Mouse (Mus musculus) large intestine, adult 2 months (tissue): Measurements from ENCODE around the gene Map3k14. TPM values are rescaled to one million over a fixed set of nuclear protein-coding genes. Genes with fewer than 3 reads are reported as not detected.

Source experiments
- DNase-seq: peaks from one replicate; pipeline ENCODE4 v3.0.0-alpha.2; 2012; ENCODE audit warnings: low read depth, low spot score
- WGBS: fragments of 180-500 bp; shearing (Covaris S2); methylation state at CpG from one replicate; pipeline ENCODE4 v1.1.7; 2018; 5-methylcytosine and 5-hydroxymethylcytosine counted together
- polyA plus RNA-seq: library from polyadenylated mRNA; depleted of rRNA; stranded (reverse); fragments of >200 nt; gene quantifications from 2 replicates; pipeline ENCODE4 v1.2.3, GENCODE M21; 2012

The Map3k14 gene
- polyA plus RNA-seq, 1 experiment: 9.8 TPM

DNA sequence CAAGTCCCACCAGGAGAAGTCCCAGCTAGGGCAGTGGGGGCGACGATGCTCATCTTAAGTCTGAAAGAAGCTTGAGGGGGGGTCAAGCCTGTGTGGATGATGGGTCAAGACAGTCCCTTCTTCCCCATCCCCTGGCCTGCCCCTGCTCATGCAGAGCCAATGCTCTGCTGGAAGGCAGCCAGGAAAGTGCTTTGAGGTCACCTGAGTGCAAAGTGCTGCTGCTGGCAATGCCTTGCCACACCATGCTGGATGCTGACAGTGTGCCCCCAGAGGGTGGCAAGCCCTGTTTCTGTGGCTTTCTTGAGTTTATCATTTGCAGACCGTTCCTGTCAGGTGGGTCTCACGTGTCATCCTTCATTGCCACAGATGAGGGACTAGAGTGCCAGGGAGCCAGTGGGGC is 47.3 kb downstream of the Map3k14 start:
- no peak for DNase-seq
- WGBS: 65% methylated on average over 4 of the region's 4 CpGs

DNA sequence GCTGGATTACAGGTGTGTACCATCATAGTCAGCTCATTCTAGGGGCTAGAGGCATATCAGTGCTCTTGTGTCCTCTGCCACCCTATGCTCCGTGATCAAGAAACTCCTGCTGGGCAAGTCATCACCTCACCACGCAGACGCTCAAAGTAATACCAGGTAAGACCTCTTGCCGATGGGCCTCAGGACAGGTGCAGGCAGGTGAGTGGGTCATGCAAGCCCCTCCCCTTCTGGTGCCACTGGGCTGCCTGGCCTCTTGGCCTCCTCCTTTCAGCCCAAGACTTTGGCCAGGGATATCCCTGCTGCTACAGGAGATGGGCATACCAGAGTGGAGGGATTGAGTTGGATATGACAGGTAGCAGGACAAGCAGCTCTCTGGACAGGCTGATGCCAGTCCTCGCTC is 48.0 kb downstream of the Map3k14 start:
- DNase-seq: no peak
- whole genome bisulfite sequencing: 85% methylated on average over 5 of the region's 5 CpGs

DNA sequence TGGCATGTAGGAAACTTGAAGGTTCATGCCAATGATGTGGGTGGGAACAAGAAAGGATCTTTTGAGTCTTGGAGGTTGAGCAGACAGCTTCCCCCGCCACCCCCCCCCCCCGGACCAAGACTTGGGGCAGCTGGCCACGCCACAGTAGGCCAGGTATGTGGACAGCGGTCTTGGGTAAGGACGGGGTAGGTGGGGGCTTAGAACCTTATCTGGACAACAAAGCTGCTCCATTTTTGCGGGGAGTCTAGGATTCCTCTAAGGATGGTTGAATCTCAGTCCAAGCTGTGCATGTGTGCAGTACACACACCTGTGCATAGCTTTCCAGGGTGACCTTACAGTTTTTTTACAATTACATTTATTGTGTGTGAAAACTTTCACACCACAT is 48.8 kb downstream of the Map3k14 start:
- WGBS: 28% methylated on average over 6 of the region's 6 CpGs
- no peak for DNase-seq

DNA sequence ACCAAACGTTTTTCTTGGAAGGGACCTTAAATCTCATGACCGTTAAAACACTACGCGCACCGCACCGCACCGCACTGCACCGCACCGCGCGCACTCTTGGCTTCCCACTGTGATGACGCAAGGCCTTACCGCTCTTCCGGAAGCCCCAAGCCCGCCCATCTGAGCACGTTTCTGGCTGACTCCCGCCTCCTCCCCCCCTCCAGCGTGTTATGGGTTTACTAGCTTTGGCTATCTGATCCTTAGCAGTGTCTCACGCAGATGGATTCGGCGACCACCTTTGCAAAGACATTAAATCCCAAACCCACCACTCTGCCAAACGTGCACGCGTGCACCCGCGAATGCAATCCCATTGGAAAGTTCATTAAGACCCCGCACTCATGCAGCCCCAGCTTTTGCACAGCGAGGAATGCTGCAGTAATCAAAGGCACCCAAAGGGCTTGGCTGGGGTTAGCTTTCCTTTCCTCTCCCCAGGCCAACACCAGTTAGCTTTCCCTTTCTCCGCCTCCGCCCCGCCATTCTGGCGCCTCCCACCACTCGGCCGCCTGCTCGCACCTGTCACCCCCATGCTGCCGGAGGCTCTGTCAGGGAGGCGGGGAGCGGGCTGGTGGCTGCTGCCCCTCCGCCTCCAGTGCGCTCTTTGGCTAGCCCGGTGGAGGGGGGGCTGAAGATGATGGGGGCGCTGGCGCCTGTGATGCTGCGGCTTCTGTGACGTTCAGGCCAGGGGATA is 49.3 kb downstream of the Map3k14 start, which contains the start of gene Spata32:
Spata32 (minus strand) TSS at position 643 of the 727 bp plus-strand sequence.
- WGBS: under 1% methylated on average over 45 of the region's 45 CpGs
- no peak for DNase-seq

DNA sequence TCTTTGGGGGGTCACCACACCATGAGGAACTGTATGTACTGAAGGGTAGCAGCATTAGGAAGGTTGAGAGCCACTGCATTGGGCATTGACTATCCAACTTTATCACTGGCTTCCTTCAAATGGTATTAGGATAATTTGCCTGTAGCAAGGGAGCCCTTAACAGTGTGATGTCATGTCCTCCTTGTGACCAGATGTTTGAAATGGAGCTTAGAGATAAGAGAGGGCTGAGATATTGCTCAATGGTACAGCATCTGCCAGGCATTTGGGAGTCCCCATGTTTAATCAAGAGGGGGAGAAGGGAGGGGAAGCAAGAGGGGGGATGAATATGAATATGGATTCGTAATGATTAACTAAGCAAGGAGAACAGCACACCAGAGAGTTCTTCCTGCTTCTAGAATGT is 51.9 kb downstream of the Map3k14 start:
- 29% methylated on average over 1 of the region's 1 CpGs for WGBS
- no peak for DNase-seq

DNA sequence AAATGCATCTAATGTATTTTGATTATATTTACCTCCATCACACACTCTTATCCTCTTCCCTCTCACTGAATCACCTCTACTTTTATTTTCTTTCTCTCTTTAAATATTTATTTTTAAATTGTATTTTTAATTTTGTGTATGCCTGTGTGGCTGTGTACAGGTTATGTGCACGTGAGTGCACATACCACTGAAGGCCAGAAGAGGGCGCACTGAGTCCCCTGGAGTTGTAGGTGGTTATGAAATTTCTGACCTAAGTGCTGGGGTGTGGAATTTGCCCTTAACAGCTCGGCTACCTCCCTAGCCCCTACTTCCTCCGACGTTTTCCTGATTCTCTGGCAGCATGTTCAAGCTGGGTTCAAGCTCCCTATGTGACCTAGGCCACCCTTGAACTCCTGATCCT is 53.6 kb downstream of the Map3k14 start:
- 85% methylated on average over 5 of the region's 5 CpGs for WGBS

DNA sequence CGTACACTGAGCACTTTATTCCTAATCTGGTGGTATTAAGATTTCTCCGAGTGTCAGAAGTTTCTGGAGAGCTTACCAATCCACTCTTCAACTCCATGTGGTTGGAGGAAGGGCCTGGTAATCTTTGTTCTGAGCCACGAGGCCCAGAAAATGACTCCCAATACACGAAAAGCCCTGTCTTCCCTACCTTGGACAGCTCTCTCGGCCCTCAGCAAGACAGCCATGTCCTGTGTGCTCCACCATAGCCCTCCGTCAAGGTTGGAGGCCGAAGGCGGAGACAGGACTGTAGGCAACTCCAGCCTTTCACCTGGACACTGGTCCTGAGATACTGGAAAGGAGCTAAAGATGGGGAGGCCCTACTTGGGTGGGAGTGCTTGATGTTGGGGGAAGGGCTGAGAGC is 57.0 kb downstream of the Map3k14 start:
- 62% methylated on average over 8 of the region's 8 CpGs for WGBS
- no peak for DNase-seq

More for the DNA sequence above, 53.6 kb downstream of the Map3k14 start:
- DNase-seq: no peak

DNA sequence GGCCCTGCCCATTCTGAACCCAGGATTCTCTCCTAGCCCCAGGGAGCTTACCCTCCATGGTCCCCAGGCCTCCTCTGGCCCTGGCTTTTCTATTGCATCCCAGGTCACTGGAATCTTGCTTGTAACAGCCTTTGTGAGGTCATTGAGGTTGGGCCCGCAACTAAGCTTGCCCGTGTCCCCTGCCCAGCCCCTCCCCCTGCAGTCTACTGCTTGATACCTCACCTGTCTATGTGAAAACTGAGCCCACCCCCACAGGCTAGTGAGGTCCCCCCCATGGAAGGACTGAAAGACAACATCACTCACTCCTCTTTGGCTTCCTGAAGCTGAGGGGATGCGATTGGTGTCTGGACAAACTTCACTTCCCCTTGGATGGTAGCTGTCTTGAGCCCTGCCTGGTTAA is 58.8 kb downstream of the Map3k14 start, which contains the start of gene 1700023F06Rik:
1700023F06Rik (minus strand) TSS at position 101 of the 400 bp plus-strand sequence.
- 79% methylated on average over 3 of the region's 3 CpGs for WGBS
- no peak for DNase-seq

DNA sequence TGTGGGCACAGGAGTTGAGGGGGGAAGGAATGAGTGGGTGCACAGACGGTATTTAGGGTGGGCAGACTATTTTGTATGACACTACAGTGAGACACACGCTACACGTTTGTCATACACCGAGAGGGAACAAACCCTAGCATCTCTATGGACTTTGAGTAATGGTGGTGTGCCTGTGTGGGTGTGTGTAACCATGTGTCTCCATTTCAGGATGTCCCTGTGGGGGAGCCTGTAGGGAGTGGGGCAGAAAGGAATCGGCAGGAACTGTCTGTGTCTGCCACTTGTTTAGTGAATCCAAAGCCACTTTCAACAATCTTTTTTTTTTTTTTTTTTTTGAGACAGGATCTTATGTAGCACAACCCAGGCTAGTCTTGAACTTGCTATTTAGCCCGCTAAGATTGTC is 61.1 kb downstream of the Map3k14 start:
- 88% methylated on average over 6 of the region's 6 CpGs for WGBS
- DNase-seq: no peak

DNA sequence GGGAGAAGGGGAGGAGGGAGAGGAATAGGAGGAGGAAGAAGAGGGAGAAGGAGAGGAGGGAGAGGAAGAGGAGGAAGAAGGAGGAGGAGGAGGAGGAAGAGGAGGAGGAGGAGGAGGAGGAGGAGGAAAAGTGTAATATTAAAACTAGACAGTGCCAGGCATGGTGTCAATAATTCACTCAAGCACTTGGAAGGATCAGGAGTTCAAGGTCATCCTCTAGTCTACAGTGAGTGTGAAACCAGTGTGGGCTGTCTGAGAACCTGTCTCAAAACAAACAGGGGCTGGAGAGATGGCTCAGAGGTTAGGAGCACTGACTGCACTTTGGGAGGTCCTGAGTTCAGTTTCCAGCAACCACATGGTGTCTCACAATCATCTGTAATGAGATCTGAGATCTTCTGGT is 64.9 kb downstream of the Map3k14 start:
- no peak for DNase-seq

DNA sequence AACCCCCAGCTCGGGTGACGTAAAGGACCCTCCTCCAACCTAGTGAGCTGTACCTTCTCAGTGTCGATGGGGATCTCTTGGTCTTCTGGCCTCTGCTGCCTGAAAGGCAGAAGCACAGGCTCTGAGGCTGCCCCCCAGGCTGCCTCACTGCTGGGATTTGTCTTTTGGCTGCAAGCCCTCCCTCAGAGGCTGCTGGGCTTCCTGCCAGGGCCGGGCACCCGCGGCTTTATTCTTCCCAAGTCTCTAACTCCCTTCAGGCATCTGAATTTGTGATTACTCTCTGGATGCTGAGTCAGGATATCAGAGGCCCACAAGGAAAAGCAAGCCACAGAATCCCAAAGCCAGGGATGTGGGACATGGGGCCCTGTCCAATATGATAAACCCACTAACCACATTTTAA is 65.6 kb downstream of the Map3k14 start:
- WGBS: 37% methylated on average over 6 of the region's 6 CpGs
- no peak for DNase-seq

DNA sequence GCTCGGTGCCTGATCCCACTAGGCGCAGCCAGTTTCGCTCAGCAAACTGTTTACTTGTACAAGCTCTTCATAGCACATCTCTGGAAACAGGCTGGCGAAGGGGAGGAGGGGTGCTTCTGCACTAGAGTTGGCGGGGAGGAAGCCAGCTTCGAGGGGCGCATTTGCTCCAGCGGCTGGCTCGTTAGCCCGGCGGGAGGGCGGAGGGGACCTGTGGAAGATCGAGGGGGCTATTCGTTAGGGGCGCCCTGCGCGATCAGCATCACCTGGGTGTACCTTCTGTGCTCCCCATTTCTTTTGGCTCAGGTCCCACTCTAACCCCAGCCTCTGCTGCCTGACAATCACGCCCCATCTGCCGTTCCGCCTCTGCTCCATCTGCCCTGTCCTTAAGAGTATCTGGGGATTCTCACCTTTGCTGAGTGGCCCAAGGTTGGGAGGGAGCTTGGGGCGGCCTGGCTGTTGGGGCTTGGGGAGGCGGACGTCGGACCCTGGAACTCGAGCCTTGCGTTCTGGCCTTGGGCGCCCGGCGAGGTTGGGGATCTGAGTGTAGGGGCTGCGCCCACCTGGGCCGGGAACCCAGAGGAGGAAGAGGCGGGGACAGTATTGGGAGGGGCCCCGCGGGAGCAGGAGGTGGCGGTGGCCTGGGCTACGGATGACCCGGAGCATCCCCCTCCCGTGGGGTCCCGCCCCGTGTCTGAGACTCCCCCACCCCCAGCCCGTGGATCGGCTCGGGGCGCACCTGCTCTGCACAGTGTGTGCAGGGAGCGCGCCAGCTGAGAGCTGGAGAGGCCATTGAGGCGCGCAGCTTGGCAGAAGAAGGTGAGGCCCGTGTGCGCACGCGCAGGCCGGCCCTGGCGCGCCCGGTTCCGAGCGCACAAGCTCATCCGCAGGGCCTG is 68.1 kb downstream of the Map3k14 start:
- DNase-seq: no peak
- 8% methylated on average over 59 of the region's 59 CpGs for WGBS

DNA sequence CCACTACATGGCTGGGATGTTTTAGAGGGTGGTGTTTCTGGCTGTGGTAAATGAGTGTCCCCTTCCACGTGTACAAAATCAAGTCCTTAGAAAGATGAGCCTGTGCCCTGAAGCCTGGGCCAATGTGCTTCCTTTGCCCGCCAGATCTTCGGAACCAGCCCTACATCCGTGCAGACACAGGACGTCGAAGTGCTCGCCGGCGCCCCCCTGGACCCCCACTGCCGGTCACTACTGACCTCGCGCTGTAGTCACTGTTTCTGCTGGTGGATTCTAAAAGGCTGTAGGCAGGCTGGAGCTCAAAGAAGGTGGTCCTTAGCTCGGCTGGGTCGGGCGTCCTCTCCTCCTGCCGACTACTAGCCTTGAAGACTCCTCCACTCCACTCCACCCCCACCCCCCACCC is 68.9 kb downstream of the Map3k14 start:
- no peak for DNase-seq
- WGBS: 25% methylated on average over 16 of the region's 16 CpGs

DNA sequence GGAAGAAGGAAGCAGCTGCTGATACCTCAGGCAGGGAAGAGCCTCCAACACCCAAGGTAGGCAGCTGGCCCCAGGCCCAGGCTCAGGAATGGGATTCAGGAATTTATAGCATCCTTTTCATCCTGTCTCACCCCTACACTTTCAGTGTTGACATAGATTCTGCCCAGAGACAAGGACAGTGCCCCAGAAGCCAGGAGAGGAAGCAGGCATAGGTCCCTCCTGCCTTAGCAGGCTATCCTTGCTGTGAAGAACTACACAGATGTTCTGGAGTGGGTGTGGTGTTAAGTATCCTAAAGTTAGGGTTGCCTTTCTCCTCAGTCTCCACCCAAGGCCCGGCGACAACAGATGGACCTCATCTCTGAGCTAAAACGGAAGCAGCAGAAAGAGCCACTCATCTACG is 69.9 kb downstream of the Map3k14 start:
- no peak for DNase-seq
- WGBS: 63% methylated on average over 4 of the region's 4 CpGs

DNA sequence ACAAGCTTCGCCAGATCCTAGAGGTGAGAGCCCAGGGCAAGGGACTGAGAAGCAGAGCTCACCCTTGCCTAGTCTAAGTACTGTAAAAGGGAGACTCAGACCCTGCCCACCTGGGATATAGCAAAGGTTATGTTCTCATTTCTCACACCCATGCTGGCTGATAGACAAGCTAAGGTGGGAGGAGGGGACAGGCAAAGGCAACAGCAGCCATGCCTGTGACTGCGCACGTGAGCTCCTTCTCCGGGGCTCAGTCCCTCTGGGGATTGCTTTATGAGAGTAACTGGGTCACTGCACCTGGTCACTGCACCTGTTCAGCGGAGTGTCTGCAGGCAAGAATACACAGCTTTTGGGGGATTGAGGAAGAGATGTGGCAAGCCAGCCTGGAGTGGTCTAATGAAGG is 71.6 kb downstream of the Map3k14 start:
- 74% methylated on average over 5 of the region's 5 CpGs for WGBS
- DNase-seq: no peak

DNA sequence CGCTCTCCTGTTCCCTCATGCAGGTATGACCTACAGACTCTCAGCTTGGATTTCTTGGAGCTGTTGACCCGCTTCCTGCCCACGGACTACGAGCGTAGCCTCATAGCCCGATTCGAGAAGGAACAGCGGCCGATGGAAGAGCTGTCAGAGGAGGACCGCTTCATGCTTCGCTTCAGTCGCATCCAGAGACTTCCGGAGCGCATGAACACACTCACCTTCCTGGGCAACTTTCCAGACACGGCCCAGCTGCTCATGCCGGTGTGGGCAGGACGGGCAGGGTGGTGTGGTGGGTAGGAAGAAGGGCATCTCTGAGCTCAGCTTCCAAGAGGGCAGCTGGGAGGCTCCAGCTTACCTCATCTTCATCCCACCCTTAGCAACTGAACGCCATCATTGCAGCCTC is 72.0 kb downstream of the Map3k14 start:
- no peak for DNase-seq
- WGBS: 59% methylated on average over 18 of the region's 18 CpGs

DNA sequence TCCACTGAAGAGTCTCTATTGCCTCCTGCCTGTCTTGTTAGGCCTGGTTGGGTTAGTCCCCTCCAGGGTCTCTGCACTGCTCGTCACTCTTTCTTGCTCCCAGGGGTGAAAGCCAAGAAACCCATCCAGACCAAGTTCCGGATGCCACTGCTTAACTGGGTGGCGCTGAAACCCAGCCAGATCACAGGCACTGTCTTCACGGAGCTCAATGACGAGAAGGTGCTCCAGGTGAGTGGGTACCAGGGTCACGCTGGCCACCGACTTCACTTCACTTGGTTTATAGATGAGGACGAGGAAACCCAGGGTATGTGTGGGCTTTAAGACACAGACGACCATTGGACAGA is 73.5 kb downstream of the Map3k14 start:
- 70% methylated on average over 9 of the region's 9 CpGs for WGBS
- DNase-seq: no peak

DNA sequence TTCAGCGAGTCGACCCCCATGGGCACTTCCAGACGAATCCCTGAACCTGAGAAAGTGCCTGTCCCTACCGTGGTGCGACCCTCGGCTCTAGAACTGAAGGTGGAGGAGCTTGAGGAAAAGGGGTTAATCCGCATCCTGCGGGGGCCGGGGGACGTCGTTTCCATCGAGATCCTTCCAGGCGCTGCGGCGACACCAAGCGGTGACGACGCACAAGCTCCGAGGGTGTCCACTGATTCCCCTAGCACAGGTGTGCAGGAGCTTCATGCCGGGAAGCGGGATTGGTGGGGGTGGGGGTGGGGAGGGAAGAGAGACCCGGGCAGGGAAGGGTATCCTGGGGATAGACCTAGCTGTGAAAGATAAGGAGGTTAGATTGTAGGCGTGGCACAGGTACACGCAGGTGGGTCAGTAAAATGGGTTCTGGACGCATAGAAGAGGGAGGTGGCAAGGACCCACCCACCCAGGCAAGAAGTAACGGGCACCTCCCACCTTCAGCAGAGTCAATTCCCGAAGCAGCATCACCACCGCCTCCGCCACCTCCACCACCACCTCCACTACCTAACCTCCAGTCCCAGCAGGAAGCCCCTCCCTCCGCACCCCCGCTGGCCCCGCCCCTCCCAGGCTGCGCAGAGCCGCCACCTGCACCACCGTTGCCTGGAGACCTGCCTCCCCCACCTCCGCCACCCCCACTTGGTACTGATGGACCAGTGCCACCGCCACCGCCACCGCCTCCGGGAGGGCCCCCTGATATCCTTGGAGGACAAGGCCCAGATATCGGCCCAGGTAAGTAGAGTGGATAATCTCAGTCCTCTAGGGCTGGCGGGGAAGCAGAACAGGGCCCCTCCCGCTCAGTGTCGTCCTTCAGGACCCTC is 74.1 kb downstream of the Map3k14 start:
- DNase-seq: no peak
- WGBS: 19% methylated on average over 44 of the region's 44 CpGs

DNA sequence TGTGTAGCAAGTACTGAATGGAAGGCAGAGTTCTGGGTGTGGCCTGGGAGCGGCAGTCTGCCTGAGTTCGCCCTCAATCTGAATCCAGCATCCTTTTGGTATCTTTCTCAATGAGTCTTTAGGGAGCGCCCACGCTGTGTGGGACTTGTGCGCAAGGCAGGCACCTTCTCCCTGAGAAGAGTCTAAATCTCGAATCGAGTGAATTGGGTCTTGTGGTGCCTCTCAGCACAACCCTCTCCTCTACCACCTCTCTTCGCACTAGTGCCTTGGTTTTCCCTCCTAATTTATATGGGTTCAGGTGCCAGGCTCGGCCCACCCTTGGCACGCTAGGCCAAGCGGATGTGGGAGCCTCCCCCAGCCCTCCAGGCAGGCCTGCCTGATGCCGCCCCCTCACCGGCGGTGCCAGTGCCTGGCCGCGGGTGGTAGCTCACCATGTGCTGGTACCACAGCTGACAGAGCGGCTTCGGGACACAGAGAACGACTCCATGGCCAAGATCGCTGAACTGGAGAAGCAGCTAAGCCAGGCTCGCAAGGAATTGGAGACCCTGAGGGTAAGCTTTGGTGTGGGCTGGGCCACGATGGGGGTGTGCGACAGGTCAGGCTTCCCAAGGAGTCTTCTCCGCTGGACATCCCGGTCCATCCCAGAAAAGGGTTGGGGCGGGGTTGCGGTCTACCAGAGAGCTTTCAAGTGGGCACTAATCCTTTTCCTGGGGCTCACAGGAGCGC is 74.9 kb downstream of the Map3k14 start:
- 31% methylated on average over 28 of the region's 28 CpGs for WGBS
- DNase-seq: no peak

DNA sequence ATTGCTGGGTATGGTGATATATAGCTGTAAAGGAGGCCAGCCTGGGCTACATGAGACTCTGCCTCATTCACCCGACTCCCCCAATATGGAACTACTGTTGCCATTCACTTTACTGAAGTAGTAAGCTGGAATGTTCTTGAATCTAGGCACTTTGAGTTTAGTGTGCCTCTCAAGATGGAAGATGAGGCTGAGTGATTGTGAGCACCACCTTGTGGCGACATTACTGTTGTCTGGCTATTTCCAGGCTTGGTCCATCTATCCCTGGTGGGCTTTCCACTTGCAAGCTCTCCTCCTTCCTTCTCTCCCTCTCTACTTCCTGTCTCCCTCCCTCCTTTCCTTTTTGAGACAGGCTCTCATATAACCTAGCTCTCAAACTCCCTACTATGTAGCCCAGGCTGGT is 82.4 kb downstream of the Map3k14 start:
- DNase-seq: no peak

More for the DNA sequence above, 82.4 kb downstream of the Map3k14 start:
- WGBS: 36% methylated on average over 2 of the region's 2 CpGs
